Mouse (Mus musculus): Measurements from ENCODE around the gene Cdr2.

- TF ChIP-seq CTCF (IDR thresholded peaks at IDR 0.05; ENCODE audit: low read depth) (no peak), EP300 (IDR thresholded peaks at IDR 0.05; ENCODE audit: low read depth) (no peak)
These were observed 856 bp upstream of the Cdr2 start for GRCm38 (mm10) chr7:120982968-120983367.

Measured in liver, postnatal 0 days (tissue).